Mouse (Mus musculus) heart, embryonic 12.5 days (tissue): ENCODE results near the gene Wdr66. TPM values are rescaled to one million over a fixed set of nuclear protein-coding genes. Genes with fewer than 3 reads are reported as not detected.

Experiments
- ATAC-seq: fragments of 200-750 bp; cut with Nextera tagmentation; 2 replicates; pipeline ENCODE4 v1.8.0; 2017; ENCODE audit warnings: moderate TSS enrichment, moderate library complexity; ENCODE audit not compliant: insufficient number of reproducible peaks, low FRiP score
- H3K27ac ChIP-seq: fragments of 300-500 bp; sonication (generic); 2 replicates; pipeline ENCODE4 v1.5.1; 2016; ENCODE audit warnings: mild to moderate bottlenecking, moderate library complexity; ENCODE audit not compliant: poor library complexity, severe bottlenecking
- H3K27me3 ChIP-seq: fragments of 300-500 bp; sonication (generic); replicated peaks from 2 replicates; pipeline ENCODE4 v1.6.1; 2016; ENCODE audit warnings: mild to moderate bottlenecking, moderate library complexity
- H3K36me3 ChIP-seq: fragments of 300-500 bp; sonication (generic); 2 replicates; pipeline ENCODE4 v1.6.1; 2016; ENCODE audit warnings: mild to moderate bottlenecking, moderate library complexity
- H3K4me1 ChIP-seq: fragments of 300-500 bp; sonication (generic); replicated peaks from 2 replicates; pipeline ENCODE4 v1.6.1; 2016; ENCODE audit warnings: mild to moderate bottlenecking
- H3K4me2 ChIP-seq: fragments of 300-500 bp; sonication (generic); 2 replicates; pipeline ENCODE4 v1.6.1; 2016; ENCODE audit warnings: mild to moderate bottlenecking, moderate library complexity
- H3K4me3 ChIP-seq: fragments of 300-500 bp; sonication (generic); 2 replicates; pipeline ENCODE4 v1.5.1; 2016; ENCODE audit warnings: mild to moderate bottlenecking
- H3K9ac ChIP-seq: fragments of 300-500 bp; sonication (generic); 2 replicates; pipeline ENCODE4 v1.6.1; 2016; ENCODE audit warnings: mild to moderate bottlenecking, moderate library complexity
- H3K9me3 ChIP-seq: fragments of 300-500 bp; sonication (generic); replicated peaks from 2 replicates; pipeline ENCODE4 v1.6.1; 2016; ENCODE audit warnings: mild to moderate bottlenecking, moderate library complexity
- WGBS: fragments of 180-500 bp; shearing (Covaris S2); methylation state at CpG from one replicate; pipeline ENCODE4 v1.1.7; 2016; 5-methylcytosine and 5-hydroxymethylcytosine counted together
- polyA plus RNA-seq: library from polyadenylated mRNA; unstranded; fragments of >200 nt; fragmentation: Nextera tagmentation; extraction: Ambion mirVana; gene quantifications from 2 replicates; pipeline ENCODE4 v1.2.1, GENCODE M21; 2016

The Wdr66 gene
- polyA plus RNA-seq, 1 experiment from 2014 or later, result 0.64 TPM

DNA sequence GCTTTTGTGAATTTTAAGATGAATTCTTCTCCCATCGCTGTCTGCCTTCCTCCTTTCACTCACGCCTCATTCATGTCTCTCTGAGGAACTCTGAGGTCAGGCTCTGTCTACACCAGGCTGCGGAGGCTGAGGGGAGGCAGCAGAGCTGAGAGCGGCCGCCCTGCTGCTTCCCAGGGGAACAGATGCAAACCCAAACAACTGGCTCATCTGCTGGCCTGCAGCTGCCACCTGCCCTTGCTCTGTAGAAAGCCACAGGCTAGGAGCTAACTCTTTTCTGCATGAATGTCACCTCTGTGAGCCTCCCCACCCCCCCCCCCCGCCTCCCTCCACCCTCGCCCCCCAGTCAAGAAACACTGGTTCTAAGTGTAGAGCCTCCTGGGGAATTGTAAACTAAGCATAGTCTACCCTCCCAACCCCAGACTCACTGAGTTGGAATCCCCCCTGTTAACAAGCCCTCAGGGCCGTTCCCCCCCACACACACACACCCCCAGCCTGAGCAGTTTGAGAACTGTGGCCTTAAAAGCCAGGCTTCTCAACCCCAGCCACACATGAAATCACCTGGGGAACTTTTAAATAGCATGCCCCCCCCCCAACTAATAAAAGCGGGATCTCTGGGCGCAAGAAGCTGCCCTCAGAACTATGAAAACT, 63.4 kb downstream of the Wdr66 start:
- Histone ChIP-seq H3K4me2 (no peak overlapping the region), H3K36me3 (no peaks in the 10 kb centered on the region), H3K4me3 (no peak overlapping the region), H3K4me1 (peaks cover 36% of the 10 kb centered on the region), H3K9ac (no peak overlapping the region), H3K27me3 (no peaks in the 10 kb centered on the region), H3K9me3 (0 out of 2 replicates have a peak, but pooled peaks cover 3% of the 10 kb centered on the region), H3K27ac (no peak overlapping the region)
- ATAC-seq, result no peak
- 44% methylated on average over 10 of the region's 10 CpGs for WGBS

DNA sequence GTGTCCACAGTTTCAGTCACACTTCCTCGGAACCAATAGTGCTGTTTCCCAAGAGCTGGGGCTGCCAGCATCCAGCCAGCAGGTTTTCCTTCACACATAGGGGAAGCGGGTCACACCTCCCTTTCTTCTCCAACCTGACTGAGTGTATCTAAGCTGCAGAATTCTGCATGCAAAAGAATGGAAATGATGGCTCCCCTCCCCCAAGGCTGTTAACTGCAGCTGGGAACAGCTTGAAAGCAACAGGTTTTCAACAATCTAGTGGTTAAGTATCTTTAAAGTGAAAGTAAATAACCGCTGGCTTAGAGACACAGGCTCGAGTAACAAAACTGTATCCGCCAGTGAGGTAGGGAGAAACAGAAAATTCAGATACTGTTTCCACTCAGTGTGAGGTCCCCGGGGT, 66.1 kb downstream of the Wdr66 start:
- H3K4me3 ChIP-seq, result peak overlapping the region; percentile 39
- no peaks in the 10 kb centered on the region for H3K27me3 ChIP-seq

DNA sequence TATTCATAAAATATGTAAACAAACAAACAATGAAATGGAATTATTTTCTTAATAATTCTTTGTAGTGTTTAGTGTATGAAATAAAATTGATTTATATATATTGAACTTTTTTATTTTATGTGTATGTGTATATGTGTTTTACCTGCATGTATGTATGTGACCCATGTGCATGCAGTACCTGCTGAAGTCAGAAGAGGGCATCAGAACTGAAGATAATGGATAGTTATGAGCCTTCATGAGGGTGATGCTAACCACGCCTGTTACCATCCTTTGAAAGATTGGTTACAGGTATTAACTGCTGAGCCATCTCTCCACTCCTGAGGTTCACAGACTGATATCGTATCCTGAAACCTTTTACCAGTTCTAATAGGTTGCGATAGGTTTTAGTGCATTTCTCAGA, 68.2 kb downstream of the Wdr66 start:
- no peak overlapping the region for H3K27ac ChIP-seq
- no peaks in the 10 kb centered on the region for H3K36me3 ChIP-seq
- no peak overlapping the region for H3K4me2 ChIP-seq
- no peak for ATAC-seq
- 0 out of 2 replicates have a peak, but pooled peaks cover 3% of the 10 kb centered on the region for H3K9me3 ChIP-seq
- H3K9ac ChIP-seq, result no peak overlapping the region
- H3K4me3 ChIP-seq, result no peak overlapping the region
- no peaks in the 10 kb centered on the region for H3K27me3 ChIP-seq
- WGBS, result 93% methylated on average over 3 of the region's 3 CpGs
- peaks cover 15% of the 10 kb centered on the region; the same call in 1 of the 2 replicates for H3K4me1 ChIP-seq

More for the DNA sequence above, 66.1 kb downstream of the Wdr66 start:
- no peak overlapping the region for H3K27ac ChIP-seq
- no peaks in the 10 kb centered on the region for H3K36me3 ChIP-seq
- peak overlapping the region; percentile 44; the same call in 1 of the 2 replicates for H3K9ac ChIP-seq
- 16% methylated on average over 6 of the region's 6 CpGs for WGBS
- peaks cover 28% of the 10 kb centered on the region for H3K4me1 ChIP-seq
- H3K4me2 ChIP-seq, result peak overlapping the region; percentile 58
- H3K9me3 ChIP-seq, result 0 out of 2 replicates have a peak, but pooled peaks cover 3% of the 10 kb centered on the region
- no peak for ATAC-seq

DNA sequence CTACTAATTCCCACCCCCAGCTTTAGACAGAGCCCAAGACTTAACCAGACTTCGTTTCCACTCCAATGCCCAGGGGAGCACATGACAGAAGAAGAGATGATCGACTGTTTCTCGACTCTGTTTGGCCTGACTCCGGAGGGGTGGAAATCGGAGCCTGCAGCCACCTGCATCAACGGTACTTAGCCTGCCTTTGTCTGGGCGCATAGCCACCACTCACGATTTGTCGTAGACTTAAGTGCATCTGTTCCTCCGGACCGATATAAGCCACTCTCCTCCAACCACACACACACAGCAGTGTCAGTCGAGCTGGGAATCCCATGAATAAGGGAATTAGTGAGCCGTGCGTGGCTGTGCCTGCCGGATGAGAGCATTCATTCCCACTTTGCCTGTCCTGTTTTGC, 72.3 kb downstream of the Wdr66 start:
- no peak for ATAC-seq
- 49% methylated on average over 15 of the region's 15 CpGs for WGBS
- no peaks in the 10 kb centered on the region for H3K36me3 ChIP-seq
- no peak overlapping the region for H3K27ac ChIP-seq
- H3K9me3 ChIP-seq, result 0 out of 2 replicates have a peak, but pooled peaks cover 1% of the 10 kb centered on the region
- no peak overlapping the region for H3K4me2 ChIP-seq
- no peaks in the 10 kb centered on the region for H3K4me1 ChIP-seq
- H3K27me3 ChIP-seq, result 0 out of 2 replicates have a peak, but pooled peaks cover 4% of the 10 kb centered on the region
- no peak overlapping the region for H3K4me3 ChIP-seq
- H3K9ac ChIP-seq, result no peak overlapping the region

DNA sequence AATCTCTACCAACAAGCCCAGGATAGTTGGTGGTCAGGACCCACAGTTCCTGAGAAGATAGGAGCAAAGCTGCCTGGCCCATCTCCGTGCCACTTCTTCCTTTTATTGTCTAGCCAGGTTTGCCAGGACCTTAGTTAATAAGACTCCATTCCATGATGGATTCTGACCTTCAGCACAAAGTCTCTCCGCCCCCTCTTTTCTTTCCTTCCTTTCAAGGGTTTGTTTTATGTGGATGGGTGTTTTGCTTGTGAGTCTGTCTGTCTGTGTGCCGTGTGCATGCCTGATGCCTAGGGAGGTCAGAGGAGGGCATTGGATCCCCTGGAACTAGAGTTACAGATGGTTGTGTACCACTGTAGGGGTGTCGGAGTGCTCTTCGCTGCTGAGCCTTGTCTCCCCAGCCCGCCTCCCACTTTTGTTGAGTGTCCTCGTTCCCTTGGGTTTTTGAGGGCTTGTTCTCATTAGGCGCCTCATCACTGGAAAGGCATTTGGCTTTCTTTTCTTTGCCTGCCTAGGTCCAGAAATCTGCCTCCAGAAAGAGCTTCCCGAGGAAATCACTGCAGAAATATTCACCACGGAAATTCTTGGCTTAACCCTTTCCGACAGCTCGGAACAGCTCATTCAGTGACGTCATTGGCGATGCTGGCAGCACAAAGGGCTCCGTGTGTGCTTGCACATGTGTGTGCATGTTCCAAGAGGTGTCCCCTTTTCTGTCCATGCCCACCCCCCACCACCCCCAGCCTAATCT, 74.3 kb downstream of the Wdr66 start:
- Histone ChIP-seq H3K4me2 (no peak overlapping the region), H3K4me1 (no peaks in the 10 kb centered on the region), H3K36me3 (no peaks in the 10 kb centered on the region), H3K9ac (no peak overlapping the region), H3K4me3 (no peak overlapping the region), H3K9me3 (no peaks in the 10 kb centered on the region), H3K27ac (no peak overlapping the region), H3K27me3 (0 out of 2 replicates have a peak, but pooled peaks cover 4% of the 10 kb centered on the region)
- ATAC-seq, result no peak
- 67% methylated on average over 15 of the region's 15 CpGs for WGBS

DNA sequence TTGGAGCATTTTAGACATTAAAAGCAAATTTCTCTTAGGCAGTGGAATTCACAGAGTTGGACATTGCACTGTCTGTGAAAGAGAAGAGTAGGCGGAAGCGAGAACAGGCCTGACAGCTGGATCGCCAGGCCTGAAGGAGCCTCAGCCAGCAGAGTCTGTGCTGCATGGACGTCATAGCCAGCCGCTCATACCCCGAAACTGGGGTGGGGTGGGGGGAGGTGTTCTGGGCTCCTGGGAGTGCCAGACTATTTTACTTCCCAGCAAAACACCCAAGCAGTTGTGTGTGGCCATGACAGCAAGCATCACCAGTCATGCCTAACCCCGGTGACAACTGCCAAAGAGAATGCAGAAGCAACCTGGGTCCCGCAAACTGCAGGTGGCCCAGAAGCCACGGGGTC, 74.8 kb downstream of the Wdr66 start:
- H3K9me3 ChIP-seq, result no peaks in the 10 kb centered on the region
- H3K27ac ChIP-seq, result no peak overlapping the region
- H3K9ac ChIP-seq, result no peak overlapping the region
- H3K4me3 ChIP-seq, result no peak overlapping the region
- WGBS, result 77% methylated on average over 9 of the region's 9 CpGs
- H3K36me3 ChIP-seq, result no peaks in the 10 kb centered on the region
- H3K4me1 ChIP-seq, result no peaks in the 10 kb centered on the region
- H3K4me2 ChIP-seq, result no peak overlapping the region
- ATAC-seq, result no peak
- H3K27me3 ChIP-seq, result 0 out of 2 replicates have a peak, but pooled peaks cover 4% of the 10 kb centered on the region

DNA sequence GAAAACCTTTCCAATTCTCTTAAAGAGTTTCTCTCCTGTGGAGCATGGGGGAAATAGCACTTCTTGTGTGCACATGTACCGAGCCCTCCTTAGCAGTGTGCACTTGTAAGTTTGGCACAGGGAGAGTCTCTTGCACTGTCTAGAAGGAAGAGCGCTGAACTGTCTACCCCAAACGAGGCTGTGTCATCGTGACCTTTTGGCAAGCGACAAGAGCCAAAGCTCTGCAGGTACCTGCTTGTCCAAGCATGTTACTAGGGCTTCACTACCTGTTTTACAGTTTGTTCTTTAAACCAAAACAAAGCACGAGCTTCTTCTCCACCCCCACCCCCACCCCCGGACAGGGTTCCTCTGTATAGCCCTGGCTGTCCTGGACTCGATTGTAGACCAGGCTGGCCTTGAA, 75.8 kb downstream of the Wdr66 start:
- Histone ChIP-seq H3K36me3 (no peaks in the 10 kb centered on the region), H3K4me2 (no peak overlapping the region), H3K9me3 (no peaks in the 10 kb centered on the region), H3K27ac (no peak overlapping the region), H3K9ac (no peak overlapping the region), H3K27me3 (0 out of 2 replicates have a peak, but pooled peaks cover 4% of the 10 kb centered on the region), H3K4me3 (no peak overlapping the region), H3K4me1 (no peaks in the 10 kb centered on the region)
- WGBS, result 82% methylated on average over 8 of the region's 8 CpGs
- ATAC-seq, result no peak

DNA sequence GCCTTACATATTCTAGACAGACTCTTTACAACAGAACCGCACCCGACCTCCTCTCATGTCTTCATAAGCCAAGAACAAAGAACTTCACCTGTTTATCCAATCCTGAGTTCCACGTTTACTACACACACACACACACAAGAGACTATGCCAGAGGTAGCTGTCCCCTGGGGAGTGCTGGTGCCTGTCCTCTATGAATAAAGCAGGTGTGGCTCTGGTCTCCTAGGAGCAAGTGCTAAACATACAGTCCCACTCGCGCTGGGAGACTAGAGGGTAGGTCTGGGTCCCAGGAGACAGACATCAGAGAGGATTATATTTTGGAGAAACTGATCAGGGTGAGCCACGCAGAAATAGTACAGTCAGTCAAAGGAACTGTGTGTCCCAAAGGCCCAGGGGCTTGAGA, 81.7 kb downstream of the Wdr66 start:
- Histone ChIP-seq H3K36me3 (no peaks in the 10 kb centered on the region), H3K4me3 (no peak overlapping the region), H3K27ac (no peak overlapping the region), H3K9me3 (no peaks in the 10 kb centered on the region), H3K4me1 (no peaks in the 10 kb centered on the region), H3K27me3 (no peaks in the 10 kb centered on the region), H3K4me2 (no peak overlapping the region), H3K9ac (no peak overlapping the region)
- no peak for ATAC-seq
- 84% methylated on average over 6 of the region's 6 CpGs for WGBS

DNA sequence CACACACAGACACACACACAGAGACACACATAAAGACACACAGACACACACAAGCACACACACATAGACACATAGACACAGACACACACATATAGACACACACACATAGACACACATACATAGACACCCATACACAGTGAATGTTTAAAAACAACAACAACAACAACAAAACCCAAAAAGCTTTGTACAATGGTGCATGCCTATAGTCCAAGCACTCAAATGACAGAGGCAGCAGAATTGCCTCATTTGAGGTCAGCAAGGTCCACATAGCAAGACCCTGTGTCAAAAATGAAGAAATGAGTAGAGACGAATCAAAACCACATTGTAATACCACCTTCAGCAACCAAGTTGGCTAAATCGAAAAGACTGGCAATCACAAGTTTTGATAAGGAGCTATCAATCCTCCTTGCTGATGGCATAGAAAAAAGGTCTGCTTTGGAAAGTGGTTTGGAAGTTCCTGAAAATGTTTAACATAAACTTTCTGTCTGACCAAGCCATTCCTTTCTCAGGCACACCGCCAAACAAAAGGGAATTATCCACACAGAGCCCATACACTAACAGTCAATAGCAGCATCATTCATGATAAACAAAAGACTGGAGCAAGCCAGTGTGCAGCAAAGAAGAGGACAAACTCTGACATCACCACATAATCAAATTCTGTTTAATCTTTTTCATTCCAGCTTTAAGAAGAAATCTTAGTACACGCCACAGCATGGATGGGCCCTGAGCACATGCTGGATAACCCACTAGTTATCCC, 84.5 kb downstream of the Wdr66 start:
- no peak for ATAC-seq
- H3K4me1 ChIP-seq, result no peaks in the 10 kb centered on the region
- WGBS, result 68% methylated on average over 4 of the region's 4 CpGs

DNA sequence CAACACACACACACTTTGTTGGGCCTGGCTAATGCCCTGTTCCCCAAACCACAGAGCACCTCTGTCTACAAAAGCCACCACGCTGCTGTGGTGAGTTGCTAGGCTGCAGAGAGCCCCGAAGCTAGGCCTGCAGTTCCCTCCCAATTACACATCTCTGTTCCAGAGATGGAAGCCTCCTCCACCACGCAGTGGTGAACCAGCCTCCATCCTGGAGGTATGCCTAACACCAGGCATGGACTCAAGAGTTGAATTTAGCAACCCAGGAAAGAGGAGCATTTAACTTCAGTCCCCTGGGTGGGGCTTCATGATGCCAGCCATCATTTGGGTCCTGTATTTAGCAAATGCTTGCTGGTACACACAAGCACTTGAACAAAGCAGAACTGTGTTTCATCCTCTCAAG, 86.6 kb downstream of the Wdr66 start:
- 75% methylated on average over 3 of the region's 3 CpGs for WGBS
- H3K27me3 ChIP-seq, result no peaks in the 10 kb centered on the region
- ATAC-seq, result no peak
- H3K9me3 ChIP-seq, result no peaks in the 10 kb centered on the region
- H3K4me1 ChIP-seq, result peaks cover 2% of the 10 kb centered on the region; the same call in 1 of the 2 replicates
- H3K36me3 ChIP-seq, result no peaks in the 10 kb centered on the region
- no peak overlapping the region for H3K4me2 ChIP-seq
- no peak overlapping the region for H3K27ac ChIP-seq
- H3K9ac ChIP-seq, result no peak overlapping the region
- H3K4me3 ChIP-seq, result no peak overlapping the region

More for the DNA sequence above, 84.5 kb downstream of the Wdr66 start:
- Histone ChIP-seq H3K9me3 (no peaks in the 10 kb centered on the region), H3K27ac (no peak overlapping the region), H3K4me3 (no peak overlapping the region), H3K27me3 (no peaks in the 10 kb centered on the region), H3K36me3 (no peaks in the 10 kb centered on the region), H3K4me2 (no peak overlapping the region), H3K9ac (no peak overlapping the region)
